Mouse (Mus musculus): ENCODE results near the gene Dis3l2. TPM values are rescaled to one million over a fixed set of nuclear protein-coding genes. Genes with fewer than 3 reads are reported as not detected.

Dis3l2 gene
- 22.1 TPM for polyA plus RNA-seq (2014; fragmentation: Illumina TruSeq; extraction: RNeasy Lipid Tissue Mini Kit (QIAGEN cat#74804); ENCODE audit: low read depth, low replicate concordance)

GRCm38 (mm10) chr1:86703300-86703964, at the start of gene Dis3l2:
TSS of gene Dis3l2 (plus strand) at chr1:86703808.

GRCm38 (mm10) chr1:86670279-86671038, 33.1 kb upstream of the Dis3l2 start, which contains the start of gene Nppc:
TSS of gene Nppc (minus strand) at chr1:86670571.

GRCm38 (mm10) chr1:87089828-87090227, 386.2 kb downstream of the Dis3l2 start, which contains the start of gene Alppl2:
TSS of gene Alppl2 (minus strand) at chr1:87089928.

Other genes with a start within 250 kb of the Dis3l2 start
- 266 TPM for gene Ptma, start 177.1 kb upstream of the Dis3l2 start, polyA plus RNA-seq (2014; fragmentation: Illumina TruSeq; extraction: RNeasy Lipid Tissue Mini Kit (QIAGEN cat#74804); ENCODE audit: low read depth, low replicate concordance)
- 77.0 TPM for gene Pde6d, start 121.2 kb upstream of the Dis3l2 start, polyA plus RNA-seq (2014; fragmentation: Illumina TruSeq; extraction: RNeasy Lipid Tissue Mini Kit (QIAGEN cat#74804); ENCODE audit: low read depth, low replicate concordance)
- gene Cops7b, start 120.9 kb upstream of the Dis3l2 start, polyA plus RNA-seq (2014; fragmentation: Illumina TruSeq; extraction: RNeasy Lipid Tissue Mini Kit (QIAGEN cat#74804); ENCODE audit: low read depth, low replicate concordance): 4.0 TPM
- not detected for gene Nppc, start 33.2 kb upstream of the Dis3l2 start, polyA plus RNA-seq (2014; fragmentation: Illumina TruSeq; extraction: RNeasy Lipid Tissue Mini Kit (QIAGEN cat#74804); ENCODE audit: low read depth, low replicate concordance)

Data from testis, adult 10 weeks (tissue).